Mouse (Mus musculus): ENCODE measurements around the gene Capza1.

- TF ChIP-seq GATA1 (IDR thresholded peaks at IDR 0.05; ENCODE audit: borderline replicate concordance, low read length) (no peak), FLI1 (IDR thresholded peaks at IDR 0.05; ENCODE audit: low read length) (no peak)
Observed at GRCm38 (mm10) chr3:104783971-104784500, 80.3 kb downstream of the Capza1 start.
